Mouse (Mus musculus) hindbrain, embryonic 13.5 days (tissue): Measurements from ENCODE around the gene Enpp7. TPM values are rescaled to one million over a fixed set of nuclear protein-coding genes. Genes with fewer than 3 reads are reported as not detected.

Experiments
- ATAC-seq: fragments of 200-750 bp; cut with Nextera tagmentation; 2 replicates; pipeline ENCODE4 v1.8.0; 2017; ENCODE audit warnings: moderate TSS enrichment; ENCODE audit not compliant: low FRiP score
- H3K27ac ChIP-seq: fragments of 300-500 bp; sonication (generic); 2 replicates; pipeline ENCODE4 v1.5.1; 2015; ENCODE audit warnings: inconsistent platforms, mild to moderate bottlenecking, moderate library complexity
- H3K27me3 ChIP-seq: fragments of 300-500 bp; sonication (generic); 2 replicates; pipeline ENCODE4 v1.6.1; 2015; ENCODE audit warnings: mild to moderate bottlenecking, inconsistent platforms
- H3K36me3 ChIP-seq: fragments of 300-500 bp; sonication (generic); 2 replicates; pipeline ENCODE4 v1.6.1; 2015; ENCODE audit warnings: mild to moderate bottlenecking, inconsistent platforms
- H3K4me1 ChIP-seq: fragments of 300-500 bp; sonication (generic); replicated peaks from 2 replicates; pipeline ENCODE4 v1.6.1; 2015; ENCODE audit warnings: inconsistent platforms
- H3K4me2 ChIP-seq: fragments of 300-500 bp; sonication (generic); 2 replicates; pipeline ENCODE4 v1.6.1; 2015; ENCODE audit warnings: inconsistent platforms, mild to moderate bottlenecking, moderate library complexity
- H3K4me3 ChIP-seq: fragments of 300-500 bp; sonication (generic); 2 replicates; pipeline ENCODE4 v1.5.1; 2015; ENCODE audit warnings: mild to moderate bottlenecking, inconsistent platforms
- H3K9ac ChIP-seq: fragments of 300-500 bp; sonication (generic); 2 replicates; pipeline ENCODE4 v1.6.1; 2015; ENCODE audit warnings: mild to moderate bottlenecking, inconsistent platforms
- H3K9me3 ChIP-seq: fragments of 300-500 bp; sonication (generic); 2 replicates; pipeline ENCODE4 v1.6.1; 2016; ENCODE audit warnings: inconsistent platforms
- whole genome bisulfite sequencing: fragments of 180-500 bp; shearing (Covaris S2); methylation state at CpG from one replicate; pipeline ENCODE4 v1.1.7; 2015; 5-methylcytosine and 5-hydroxymethylcytosine counted together
- polyA plus RNA-seq: library from polyadenylated mRNA; unstranded; fragments of >200 nt; fragmentation: Nextera tagmentation; extraction: Ambion mirVana; gene quantifications from 2 replicates; pipeline ENCODE4 v1.2.1, GENCODE M21; 2015

Gene Enpp7
- polyA plus RNA-seq, 1 experiment from 2014 or later = not detected

DNA sequence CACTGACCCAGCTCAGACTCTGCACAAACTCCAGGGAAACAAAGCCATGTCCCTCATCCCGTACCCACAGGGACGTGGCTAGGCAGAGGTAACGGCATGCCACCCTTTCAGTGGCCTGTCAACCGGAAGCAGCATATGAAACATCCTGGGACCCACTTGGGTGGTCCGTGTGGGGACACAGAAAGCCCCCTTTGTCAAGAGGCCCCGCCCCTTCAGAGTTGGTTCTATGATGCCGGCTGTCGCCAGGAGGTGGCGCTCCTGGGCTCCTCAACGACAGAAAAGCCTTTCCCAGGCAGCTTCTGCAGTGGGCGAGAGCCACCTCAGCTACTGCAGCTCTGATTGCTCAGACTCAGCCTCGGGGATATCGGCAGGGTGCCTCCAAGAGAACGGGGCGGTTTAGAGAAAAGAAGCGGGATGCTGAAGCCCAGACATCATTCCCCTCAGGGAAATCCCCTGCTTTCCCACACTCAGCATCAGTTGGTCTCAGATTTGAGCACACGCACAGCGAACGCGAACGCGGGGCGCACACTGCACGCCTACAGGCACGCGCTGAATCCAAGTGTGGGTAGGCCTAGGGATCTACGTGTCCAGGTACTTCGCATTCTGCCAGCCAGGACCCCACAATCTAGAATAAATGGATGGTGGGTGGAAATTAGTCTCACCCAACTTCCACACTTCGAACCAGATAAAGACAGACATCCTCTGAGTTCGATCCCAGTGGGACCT is 10.7 kb downstream of the Enpp7 start:
- no peaks in the 10 kb centered on the region for H3K9me3 ChIP-seq
- peaks cover 41% of the 10 kb centered on the region for H3K4me1 ChIP-seq
- WGBS = 6% methylated on average over 30 of the region's 30 CpGs
- peak overlapping the region; percentile 28 for H3K4me3 ChIP-seq
- H3K27ac ChIP-seq = peak overlapping the region; percentile 87
- peak; percentile 66 for ATAC-seq
- H3K4me2 ChIP-seq = peak overlapping the region; percentile 56
- peaks cover 13% of the 10 kb centered on the region; the same call in 1 of the 2 replicates for H3K27me3 ChIP-seq
- H3K36me3 ChIP-seq = no peaks in the 10 kb centered on the region
- peak overlapping the region; percentile 56 for H3K9ac ChIP-seq

DNA sequence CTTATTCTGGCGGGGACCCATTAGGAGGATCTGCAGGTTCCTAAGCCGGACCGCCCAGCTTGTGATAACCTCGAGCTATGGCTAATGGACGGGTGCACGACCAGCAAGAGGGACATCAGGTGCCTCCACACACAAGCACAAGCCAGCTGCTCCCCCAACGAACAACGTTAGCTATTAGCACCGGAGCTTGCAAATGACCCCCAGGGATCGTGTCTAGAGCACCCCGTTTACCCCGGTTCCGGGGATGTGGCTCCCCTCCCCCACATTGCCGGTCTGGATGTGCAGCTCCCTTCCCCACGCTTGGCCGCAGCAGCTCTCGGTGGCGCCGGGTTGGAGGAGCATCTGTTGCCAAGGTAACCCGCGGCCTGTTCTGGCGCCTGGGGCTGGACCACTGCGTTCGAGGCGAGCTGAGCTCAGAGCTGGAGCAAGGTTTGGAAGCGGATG is 11.4 kb downstream of the Enpp7 start:
- WGBS = 4% methylated on average over 26 of the region's 26 CpGs
- Histone ChIP-seq H3K27ac (peak overlapping the region; percentile 87), H3K9me3 (no peaks in the 10 kb centered on the region), H3K9ac (0 out of 2 replicates have a peak overlapping the region, but pooled peaks have one; percentile 56), H3K27me3 (peaks cover 10% of the 10 kb centered on the region; the same call in 1 of the 2 replicates), H3K4me1 (peaks cover 41% of the 10 kb centered on the region), H3K4me3 (peak overlapping the region; percentile 28), H3K36me3 (no peaks in the 10 kb centered on the region), H3K4me2 (peak overlapping the region; percentile 56)
- ATAC-seq = peak; percentile 41

DNA sequence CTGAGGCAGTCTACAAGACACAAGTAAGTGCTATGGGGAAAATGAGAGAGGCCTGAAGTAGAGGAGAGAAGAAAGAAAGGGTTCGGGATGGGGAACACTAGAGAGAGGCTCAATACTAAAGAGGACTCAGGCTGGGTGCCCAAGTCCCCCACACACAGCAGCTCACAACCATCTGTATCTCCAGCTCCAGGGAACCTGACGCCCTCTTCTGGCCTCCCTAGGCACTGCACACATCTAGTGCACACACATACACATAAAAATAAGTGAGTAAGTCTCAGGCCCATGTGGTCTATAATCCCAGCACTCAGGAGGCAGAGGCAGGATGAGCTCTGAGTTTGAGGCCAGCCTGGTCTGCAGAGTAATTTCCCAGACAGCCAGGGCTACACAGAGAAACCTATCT is 12.9 kb downstream of the Enpp7 start:
- Histone ChIP-seq H3K9me3 (no peaks in the 10 kb centered on the region), H3K4me1 (peaks cover 26% of the 10 kb centered on the region), H3K27me3 (0 out of 2 replicates have a peak, but pooled peaks cover 6% of the 10 kb centered on the region), H3K9ac (no peak overlapping the region), H3K4me2 (no peak overlapping the region), H3K4me3 (no peak overlapping the region), H3K27ac (no peak overlapping the region), H3K36me3 (no peaks in the 10 kb centered on the region)
- no peak for ATAC-seq
- WGBS = 73% methylated on average over 2 of the region's 2 CpGs

DNA sequence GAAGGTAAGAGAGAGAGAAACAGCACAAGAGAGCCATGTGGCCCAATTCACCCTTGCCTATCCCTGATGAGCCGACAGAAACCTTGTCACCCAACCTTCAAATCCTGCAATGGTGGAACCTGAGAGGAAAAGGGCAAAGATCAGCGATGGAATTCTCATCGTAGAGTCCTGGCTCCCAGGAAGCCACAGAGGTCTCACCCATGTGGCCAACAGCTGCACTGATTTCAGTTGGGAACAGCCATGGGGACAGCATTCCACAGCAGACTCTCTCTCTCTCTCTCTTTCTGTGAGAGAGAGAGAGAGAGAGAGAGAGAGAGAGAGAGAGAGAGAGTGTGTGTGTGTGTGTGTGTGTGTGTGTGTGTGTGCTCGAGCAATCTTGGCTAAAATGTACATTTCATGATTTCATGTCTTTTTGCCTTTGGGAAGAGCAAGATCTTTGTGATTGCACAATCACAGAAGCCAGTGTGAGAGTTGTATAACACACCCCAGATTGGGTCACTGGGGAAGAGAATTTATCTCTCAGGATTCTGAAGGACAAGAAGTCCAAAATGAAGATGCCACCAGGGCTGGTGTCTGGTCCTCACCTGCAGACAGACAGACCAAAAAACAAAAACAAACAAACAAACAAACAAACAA is 13.6 kb downstream of the Enpp7 start:
- 0 out of 2 replicates have a peak, but pooled peaks cover 3% of the 10 kb centered on the region for H3K27me3 ChIP-seq
- H3K4me3 ChIP-seq = no peak overlapping the region
- no peaks in the 10 kb centered on the region for H3K36me3 ChIP-seq
- ATAC-seq = no peak
- H3K9me3 ChIP-seq = no peaks in the 10 kb centered on the region
- no peak overlapping the region for H3K9ac ChIP-seq
- H3K4me1 ChIP-seq = peaks cover 22% of the 10 kb centered on the region
- H3K4me2 ChIP-seq = no peak overlapping the region
- H3K27ac ChIP-seq = no peak overlapping the region
- WGBS = 71% methylated on average over 4 of the region's 4 CpGs

DNA sequence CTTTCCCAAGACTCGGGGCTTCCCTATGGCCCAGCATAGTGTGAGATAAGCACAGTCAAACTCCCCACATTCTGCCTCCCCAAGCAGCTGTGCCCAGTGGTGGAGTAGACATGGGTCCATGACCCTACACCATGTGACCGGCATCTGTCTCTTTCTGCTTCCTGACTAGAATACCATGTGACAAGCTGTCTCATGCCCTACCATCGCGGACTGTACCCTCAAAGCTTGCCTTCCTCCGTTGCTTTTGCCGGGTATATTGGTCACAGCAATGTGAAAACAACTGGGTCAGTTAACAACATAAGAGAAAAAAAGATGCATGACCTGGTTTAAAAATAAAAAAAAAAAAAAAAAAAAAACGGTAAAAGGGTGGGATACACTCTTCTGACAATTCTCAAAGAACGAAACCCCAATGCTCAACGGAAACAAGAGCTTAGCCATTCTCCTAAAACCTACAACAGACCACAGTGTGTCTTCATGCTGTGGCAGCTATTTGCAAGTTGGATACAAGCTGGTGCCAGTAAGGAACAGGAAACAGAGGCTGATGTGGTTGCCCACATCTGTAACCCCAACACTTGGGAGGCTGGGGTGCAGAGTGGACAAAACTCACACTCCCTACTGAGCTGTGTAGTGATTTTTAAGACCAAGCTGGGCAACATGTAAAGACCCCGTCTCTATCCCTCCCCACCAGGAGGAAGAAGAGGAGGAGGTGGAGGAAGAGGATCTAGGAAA is 17.7 kb downstream of the Enpp7 start:
- Histone ChIP-seq H3K27me3 (no peaks in the 10 kb centered on the region), H3K4me1 (0 out of 2 replicates have a peak, but pooled peaks cover 7% of the 10 kb centered on the region), H3K27ac (no peak overlapping the region), H3K9me3 (no peaks in the 10 kb centered on the region), H3K36me3 (no peaks in the 10 kb centered on the region), H3K4me2 (no peak overlapping the region), H3K4me3 (no peak overlapping the region), H3K9ac (no peak overlapping the region)
- ATAC-seq = no peak
- WGBS = 93% methylated on average over 10 of the region's 10 CpGs

DNA sequence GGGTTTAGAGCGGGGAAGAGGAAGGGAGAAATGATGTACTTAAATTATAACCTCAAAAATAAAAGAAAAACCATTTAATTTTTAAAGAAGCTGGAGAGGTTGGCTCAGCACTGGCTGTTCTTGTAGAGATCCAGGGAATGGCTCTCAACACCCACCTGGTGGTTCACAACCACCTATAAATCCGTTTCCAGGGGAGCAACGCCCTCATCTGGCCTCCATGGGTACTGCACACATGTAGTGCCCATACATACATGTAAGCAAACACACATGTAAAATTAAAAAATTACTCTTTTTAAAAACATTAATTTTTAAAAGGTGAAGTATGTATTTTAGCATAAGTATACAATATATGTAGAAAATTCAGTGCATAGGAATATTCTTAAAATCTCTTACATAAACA is 18.5 kb downstream of the Enpp7 start:
- Histone ChIP-seq H3K27ac (no peak overlapping the region), H3K4me1 (0 out of 2 replicates have a peak, but pooled peaks cover 7% of the 10 kb centered on the region), H3K9ac (no peak overlapping the region), H3K27me3 (no peaks in the 10 kb centered on the region), H3K36me3 (no peaks in the 10 kb centered on the region), H3K4me3 (no peak overlapping the region), H3K4me2 (no peak overlapping the region), H3K9me3 (no peaks in the 10 kb centered on the region)
- WGBS = 74% methylated on average over 3 of the region's 3 CpGs
- ATAC-seq = no peak

DNA sequence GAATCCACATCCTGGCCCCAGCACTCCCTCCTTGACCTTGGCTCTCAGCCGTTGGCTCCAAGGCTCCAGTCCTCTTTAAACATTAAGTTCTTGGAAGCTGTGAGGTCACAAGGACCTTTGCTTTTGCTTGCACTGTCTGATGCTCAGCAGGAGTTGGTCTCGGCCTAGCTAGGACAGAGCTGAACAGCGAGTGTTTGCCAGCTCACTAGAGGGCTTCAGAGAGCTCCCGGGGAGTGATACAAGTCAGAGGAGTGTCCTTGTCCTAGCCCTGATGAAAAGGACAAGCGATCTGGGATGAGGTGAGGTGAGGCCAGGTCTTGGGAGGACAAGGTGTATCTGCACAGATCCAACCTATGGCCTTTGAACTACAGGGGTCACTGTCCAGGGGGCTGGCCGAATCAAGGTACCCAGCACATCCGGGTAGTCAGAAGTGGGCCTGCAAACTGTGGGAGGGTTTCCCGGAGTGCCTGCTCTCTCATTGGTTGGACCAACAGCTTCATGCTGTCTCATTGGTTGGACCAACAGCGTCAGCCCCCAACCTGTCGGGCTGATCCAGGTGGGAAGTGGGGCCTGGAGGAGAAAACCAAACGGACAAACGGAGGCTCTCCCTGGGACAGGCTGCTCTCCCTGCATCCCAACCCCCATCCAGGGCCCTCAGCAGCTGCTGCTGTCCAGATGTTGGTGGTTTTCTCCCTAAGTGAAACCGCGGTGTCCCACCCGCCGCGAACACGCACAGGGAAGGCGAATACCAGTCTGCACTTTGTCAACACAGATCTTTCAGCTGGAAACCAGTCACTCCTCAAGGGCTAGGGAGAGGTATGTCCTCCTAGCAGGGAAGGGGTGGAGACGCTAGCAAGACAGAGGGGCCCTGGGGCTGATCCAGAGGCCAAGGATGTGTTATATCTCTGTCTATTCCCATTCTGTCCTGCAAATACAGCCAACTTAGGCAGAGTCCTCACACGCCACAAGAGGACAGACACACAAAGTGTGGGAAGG is 19.8 kb downstream of the Enpp7 start:
- Histone ChIP-seq H3K36me3 (no peaks in the 10 kb centered on the region), H3K4me1 (0 out of 2 replicates have a peak, but pooled peaks cover 7% of the 10 kb centered on the region), H3K27me3 (no peaks in the 10 kb centered on the region), H3K9ac (peak overlapping the region; percentile 55; the same call in 1 of the 2 replicates), H3K27ac (no peak overlapping the region), H3K4me3 (peak overlapping the region; percentile 27), H3K9me3 (no peaks in the 10 kb centered on the region), H3K4me2 (peak overlapping the region; percentile 49)
- WGBS = 22% methylated on average over 21 of the region's 21 CpGs
- ATAC-seq = no peak; the same call in 1 of the 2 replicates

DNA sequence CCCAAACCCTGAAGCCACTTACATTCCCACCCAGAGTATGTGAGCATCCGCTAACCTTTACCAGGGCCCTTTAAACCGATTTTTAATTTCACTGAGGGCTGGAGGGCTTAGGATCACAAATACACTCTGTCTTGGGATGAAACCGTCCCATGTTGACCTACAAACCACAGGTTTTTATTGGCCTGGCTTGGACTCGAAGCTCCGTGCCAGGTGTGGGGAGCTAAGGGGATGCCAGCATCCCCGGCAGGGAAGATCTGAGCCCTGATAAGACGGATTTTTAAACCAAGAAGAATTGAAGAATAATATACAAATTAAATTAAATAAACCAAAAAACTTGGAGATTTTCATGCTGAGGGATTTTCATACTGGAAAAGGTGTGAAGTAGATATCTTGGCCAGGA is 26.5 kb downstream of the Enpp7 start:
- no peak overlapping the region for H3K9ac ChIP-seq
- H3K4me1 ChIP-seq = no peaks in the 10 kb centered on the region
- WGBS = 89% methylated on average over 7 of the region's 7 CpGs
- H3K36me3 ChIP-seq = no peaks in the 10 kb centered on the region
- no peaks in the 10 kb centered on the region for H3K9me3 ChIP-seq
- no peak for ATAC-seq
- H3K27ac ChIP-seq = no peak overlapping the region
- no peak overlapping the region for H3K4me2 ChIP-seq
- H3K4me3 ChIP-seq = no peak overlapping the region
- H3K27me3 ChIP-seq = 0 out of 2 replicates have a peak, but pooled peaks cover 1% of the 10 kb centered on the region

DNA sequence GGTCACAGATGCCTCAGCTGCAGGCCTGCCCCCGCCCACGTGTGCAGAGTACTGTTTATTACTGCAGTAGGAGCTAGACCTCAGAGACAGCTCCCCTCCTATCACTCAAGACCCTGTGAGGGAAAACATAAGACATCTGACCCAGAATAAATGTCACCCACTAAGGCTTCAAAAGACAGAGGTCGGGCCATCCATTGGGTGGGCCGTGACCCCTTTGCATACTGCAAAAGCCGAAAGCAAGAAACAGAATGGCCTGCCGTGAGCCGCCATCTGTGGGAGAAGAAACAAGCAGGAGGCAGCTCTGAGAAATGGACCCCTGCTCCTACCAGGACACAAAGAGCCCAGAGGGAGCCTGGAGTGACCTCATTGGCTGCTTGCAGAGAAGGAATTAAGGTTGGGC is 29.5 kb downstream of the Enpp7 start:
- Histone ChIP-seq H3K4me1 (peaks cover 8% of the 10 kb centered on the region), H3K36me3 (no peaks in the 10 kb centered on the region), H3K9ac (no peak overlapping the region), H3K9me3 (no peaks in the 10 kb centered on the region), H3K27me3 (peaks cover 14% of the 10 kb centered on the region), H3K27ac (no peak overlapping the region), H3K4me3 (no peak overlapping the region), H3K4me2 (no peak overlapping the region)
- ATAC-seq = no peak
- 20% methylated on average over 7 of the region's 7 CpGs for WGBS

DNA sequence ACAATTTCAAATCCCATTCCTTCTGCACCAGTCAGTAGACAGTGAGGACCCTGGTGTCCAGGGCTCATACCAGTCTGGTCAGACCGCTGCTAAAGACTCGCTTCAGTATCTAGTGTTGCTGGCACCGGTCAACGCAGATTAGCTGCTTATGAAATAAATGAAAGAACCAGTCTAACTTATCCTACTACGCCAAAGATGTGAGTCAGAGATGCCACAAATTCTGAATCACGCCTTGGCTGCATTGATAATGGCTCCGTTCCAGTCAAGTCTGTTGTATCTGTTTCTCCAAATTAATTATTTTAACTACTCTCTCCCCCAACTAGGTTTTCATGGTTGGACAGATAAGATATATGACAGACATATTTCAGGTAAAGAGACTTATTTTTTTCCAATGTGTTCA is 33.2 kb downstream of the Enpp7 start:
- Histone ChIP-seq H3K9me3 (no peaks in the 10 kb centered on the region), H3K4me3 (no peak overlapping the region)
- WGBS = 98% methylated on average over 7 of the region's 7 CpGs

DNA sequence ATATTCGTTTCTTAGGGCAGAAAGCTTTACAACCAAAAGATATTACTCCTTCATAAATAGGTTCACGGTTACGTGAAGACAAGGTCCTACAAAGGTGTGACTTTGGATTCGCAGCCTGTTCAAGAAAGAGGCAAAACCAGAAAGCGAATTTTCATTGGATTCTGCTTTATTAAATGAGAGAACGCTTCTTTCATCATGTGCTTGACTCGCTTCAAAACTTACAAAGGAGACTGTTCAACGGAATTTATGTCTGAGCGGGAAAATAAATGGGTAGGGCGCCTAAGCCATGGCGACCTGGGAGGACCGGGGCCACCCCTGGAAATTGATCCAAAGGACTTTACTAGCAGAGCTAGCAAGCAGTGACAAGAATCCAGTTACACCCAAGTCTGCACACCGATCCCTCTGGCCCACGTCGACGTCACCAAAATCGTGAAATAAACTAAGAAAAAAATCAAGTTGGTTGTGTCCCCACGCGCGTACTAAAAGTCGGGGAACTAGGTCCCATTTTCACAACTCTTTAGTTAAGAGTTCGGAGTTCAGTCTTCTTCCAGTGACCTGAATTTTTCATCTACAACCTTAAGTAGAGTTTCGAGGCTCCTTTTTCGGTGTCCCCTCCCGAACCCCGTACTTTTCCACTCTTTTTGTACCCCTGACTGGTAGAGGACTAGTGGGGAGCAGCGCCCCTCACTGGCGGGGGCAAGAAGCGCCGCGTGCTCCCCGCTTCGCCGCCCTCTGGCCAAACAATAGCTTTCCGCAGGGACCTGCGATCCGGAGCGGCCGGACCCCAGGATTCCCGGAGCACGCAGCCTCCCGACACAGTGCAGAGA is 34.3 kb downstream of the Enpp7 start:
- Histone ChIP-seq H3K9ac (peak overlapping the region; percentile 95), H3K4me1 (peaks cover 45% of the 10 kb centered on the region), H3K27ac (peak overlapping the region; percentile 91), H3K27me3 (peaks cover 14% of the 10 kb centered on the region), H3K4me2 (peak overlapping the region; percentile 90), H3K4me3 (peak overlapping the region; percentile 99), H3K36me3 (peaks cover 11% of the 10 kb centered on the region), H3K9me3 (no peaks in the 10 kb centered on the region)
- 7% methylated on average over 42 of the region's 42 CpGs for WGBS
- ATAC-seq = no peak

More for the DNA sequence above, 33.2 kb downstream of the Enpp7 start:
- peaks cover 34% of the 10 kb centered on the region for H3K4me1 ChIP-seq
- H3K36me3 ChIP-seq = no peaks in the 10 kb centered on the region
- H3K9ac ChIP-seq = no peak overlapping the region
- H3K4me2 ChIP-seq = no peak overlapping the region
- ATAC-seq = no peak
- H3K27me3 ChIP-seq = peaks cover 14% of the 10 kb centered on the region
- no peak overlapping the region for H3K27ac ChIP-seq
